Mouse (Mus musculus) forelimb bud, embryonic 11.5 days (tissue): ENCODE data around the gene Erc2.
A peak's percentile ranks its signal among the peaks of the same experiment; 100 is the strongest.
"Not testable (repeated sequence)": the region's sequence is repeated elsewhere in the genome, so short reads cannot be mapped to it uniquely, and the experiment has no call there.

Source experiments
- DNase-seq: peaks from one replicate; pipeline ENCODE4 v3.0.0-alpha.2; 2012; ENCODE audit warnings: low read depth, low spot score

Erc2 gene

GRCm38 (mm10) chr14:27622176-27622922 lies at the start of gene Erc2:
Erc2 (plus strand) TSS chr14:27622428.
- DNase-seq, result peak; percentile 79

GRCm38 (mm10) chr14:27578443-27578842 lies 43.8 kb upstream of the Erc2 start:
- no peak for DNase-seq

GRCm38 (mm10) chr14:27589616-27590015 lies 32.6 kb upstream of the Erc2 start:
- DNase-seq, result not testable (repeated sequence)

- no peak for DNase-seq
These were observed 30.1 kb upstream of the Erc2 start for GRCm38 (mm10) chr14:27592163-27592562.

GRCm38 (mm10) chr14:27596265-27596664 lies 26.0 kb upstream of the Erc2 start:
- DNase-seq, result peak; percentile 92

GRCm38 (mm10) chr14:27602136-27602535 lies 20.1 kb upstream of the Erc2 start:
- DNase-seq, result no peak

- no peak for DNase-seq
These were observed 14.8 kb upstream of the Erc2 start for GRCm38 (mm10) chr14:27607419-27607818.

- DNase-seq, result no peak
These were observed 8.5 kb upstream of the Erc2 start for GRCm38 (mm10) chr14:27613766-27614165.

GRCm38 (mm10) chr14:27617286-27617685 lies 4.9 kb upstream of the Erc2 start:
- DNase-seq, result no peak

GRCm38 (mm10) chr14:27621576-27621975 lies 652 bp upstream of the Erc2 start:
- DNase-seq, result no peak

GRCm38 (mm10) chr14:27622923-27623219 lies 643 bp downstream of the Erc2 start:
- no peak for DNase-seq

- peak; percentile 30 for DNase-seq
These were observed 1.1 kb downstream of the Erc2 start for GRCm38 (mm10) chr14:27623368-27623767.

- no peak for DNase-seq
These were observed 6.5 kb downstream of the Erc2 start for GRCm38 (mm10) chr14:27628701-27629100.

GRCm38 (mm10) chr14:27629369-27630012 lies 7.3 kb downstream of the Erc2 start:
- DNase-seq, result no peak

GRCm38 (mm10) chr14:27630973-27631640 lies 8.9 kb downstream of the Erc2 start:
- DNase-seq, result no peak

- no peak for DNase-seq
These were observed 12.5 kb downstream of the Erc2 start for GRCm38 (mm10) chr14:27634761-27635160.

GRCm38 (mm10) chr14:27636556-27636955 lies 14.3 kb downstream of the Erc2 start:
- no peak for DNase-seq

- no peak for DNase-seq
These were observed 19.2 kb downstream of the Erc2 start for GRCm38 (mm10) chr14:27641382-27641781.

- DNase-seq, result no peak
These were observed 20.8 kb downstream of the Erc2 start for GRCm38 (mm10) chr14:27642981-27643380.

- DNase-seq, result no peak
These were observed 32.4 kb downstream of the Erc2 start for GRCm38 (mm10) chr14:27654670-27655069.

GRCm38 (mm10) chr14:27658616-27659015 lies 36.4 kb downstream of the Erc2 start:
- no peak for DNase-seq

GRCm38 (mm10) chr14:27661466-27661865 lies 39.2 kb downstream of the Erc2 start:
- peak; percentile 30 for DNase-seq

- no peak for DNase-seq
These were observed 40.0 kb downstream of the Erc2 start for GRCm38 (mm10) chr14:27662251-27662650.
